Mouse (Mus musculus) E14TG2a.4 (cell line): ENCODE data around the gene Rbm33.

Experiments used
- CTCF ChIP-seq: conservative IDR thresholded peaks from 2 replicates; pipeline ENCODE4 v1.5.1; 2014; ENCODE audit warnings: low read length
- NANOG ChIP-seq: IDR thresholded peaks from 2 replicates; pipeline ENCODE4 v1.6.1; 2014; ENCODE audit warnings: borderline replicate concordance, low read length, mixed read lengths

DNA sequence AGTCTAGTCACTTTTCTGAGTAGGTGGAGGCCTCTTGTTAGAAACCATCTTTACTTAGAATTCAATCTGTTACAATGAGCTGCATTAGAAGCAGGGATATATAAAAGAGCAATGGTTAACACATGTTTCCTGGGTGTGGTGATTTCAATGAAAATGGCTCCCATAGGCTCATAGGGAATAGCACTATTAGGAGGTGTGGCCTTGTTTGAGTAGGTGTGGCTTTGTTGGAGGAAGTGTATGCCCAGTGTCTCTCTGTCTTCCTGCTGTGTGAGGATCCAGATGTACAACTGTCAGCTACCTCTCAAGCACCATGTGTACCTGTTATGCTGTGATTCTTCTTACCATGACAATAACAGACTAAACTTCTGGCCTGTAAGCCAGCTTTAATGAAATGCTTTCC, 12.4 kb upstream of the Rbm33 start:
- TF ChIP-seq CTCF, result no peak
- TF ChIP-seq NANOG, result no peak
